Mouse (Mus musculus): ENCODE results near the gene Abcb1b. TPM values are rescaled to one million over a fixed set of nuclear protein-coding genes. Genes with fewer than 3 reads are reported as not detected.

Gene Abcb1b
- 13.9 TPM for total RNA-seq (2023)

GRCm38 (mm10) chr5:8797987-8798751, at the start of gene Abcb1b:
Abcb1b (plus strand) TSS chr5:8798147.

GRCm38 (mm10) chr5:8893300-8894103, 95.6 kb downstream of the Abcb1b start, which contains the start of gene Abcb4:
Abcb4 (plus strand) TSS chr5:8893717.

Other genes with a start within 250 kb of the Abcb1b start
- gene Rundc3b, start 175.2 kb upstream of the Abcb1b start, total RNA-seq (2023), result 13.2 TPM
- gene Abcb1a, start 138.1 kb upstream of the Abcb1b start, total RNA-seq (2023), result 5.2 TPM
- gene Abcb4, start 95.6 kb downstream of the Abcb1b start, total RNA-seq (2023), result 0.86 TPM
- 24.0 TPM for gene Crot, start 199.2 kb downstream of the Abcb1b start, total RNA-seq (2023)

Measured in CD4-positive naive resting alpha-beta T cell, adult 57 days (primary cell).